ENCODE assay signal across 7 mouse cellular contexts in genomic region chr11:88550083-88550907, GRCm38 (mm10).
DNase-seq lines count a peak whose midpoint lies in the region; ATAC-seq and TF ChIP-seq lines count a peak whose summit lies in the region.

No protein-coding gene starts in this region.

- H3K4me2 ChIP-seq in lung, embryonic 14.5 days: no peak overlapping the region
- no peak overlapping the region for H3K4me2 ChIP-seq in intestine, embryonic 16.5 days (ENCODE audit: low read depth, low read length)

- ATAC-seq in lung, embryonic 14.5 days (ENCODE audit: insufficient read depth): no peak
- no peak for ATAC-seq in intestine, embryonic 16.5 days

- H3K36me3 ChIP-seq in lung, embryonic 14.5 days (ENCODE audit: insufficient read depth): no peaks in the 10 kb centered on the region
- H3K36me3 ChIP-seq in embryonic facial prominence, embryonic 10.5 days (replicated peaks): no peaks in the 10 kb centered on the region
- H3K36me3 ChIP-seq in intestine, embryonic 16.5 days (ENCODE audit: control insufficient read depth, insufficient read depth, low read length): no peaks in the 10 kb centered on the region

- no peaks in the 10 kb centered on the region for H3K27me3 ChIP-seq in lung, embryonic 14.5 days (ENCODE audit: insufficient read depth, low read length)
- no peaks in the 10 kb centered on the region for H3K27me3 ChIP-seq in embryonic facial prominence, embryonic 10.5 days (replicated peaks; ENCODE audit: low read depth, poor library complexity, severe bottlenecking)
- no peaks in the 10 kb centered on the region for H3K27me3 ChIP-seq in intestine, embryonic 16.5 days (replicated peaks; ENCODE audit: control insufficient read depth, insufficient read depth, low read length)

- peaks cover 38% of the 10 kb centered on the region for H3K4me1 ChIP-seq in lung, embryonic 14.5 days (ENCODE audit: insufficient read depth)
- H3K4me1 ChIP-seq in embryonic facial prominence, embryonic 10.5 days: peaks cover 89% of the 10 kb centered on the region
- peaks cover 69% of the 10 kb centered on the region for H3K4me1 ChIP-seq in intestine, embryonic 16.5 days (ENCODE audit: control insufficient read depth, insufficient read depth, low read length)

- no peaks in the 10 kb centered on the region for H3K9me3 ChIP-seq in lung, embryonic 14.5 days (ENCODE audit: low read depth, low read length)
- no peaks in the 10 kb centered on the region for H3K9me3 ChIP-seq in embryonic facial prominence, embryonic 10.5 days
- no peaks in the 10 kb centered on the region for H3K9me3 ChIP-seq in intestine, embryonic 16.5 days (ENCODE audit: control insufficient read depth, low read length)

- H3K4me3 ChIP-seq in lung, embryonic 14.5 days (ENCODE audit: low read depth, low read length): no peak overlapping the region
- no peak overlapping the region for H3K4me3 ChIP-seq in embryonic facial prominence, embryonic 10.5 days
- H3K4me3 ChIP-seq in intestine, embryonic 16.5 days (ENCODE audit: low read length): no peak overlapping the region

- TF ChIP-seq CTCF in lung, embryonic 14.5 days (IDR thresholded peaks at IDR 0.05; ENCODE audit: low read depth): peak; percentile 12; the same call in 1 of the 2 replicates

- WGBS in lung, embryonic 14.5 days: 57% methylated on average over 6 of the region's 6 CpGs
- WGBS in embryonic facial prominence, embryonic 10.5 days: 47% methylated on average over 6 of the region's 6 CpGs
- 62% methylated on average over 6 of the region's 6 CpGs for WGBS in intestine, embryonic 16.5 days

- H3K9ac ChIP-seq in lung, embryonic 14.5 days: no peak overlapping the region
- H3K9ac ChIP-seq in intestine, embryonic 16.5 days (ENCODE audit: low read depth, low read length): 0 out of 2 replicates have a peak overlapping the region, but pooled peaks have one; percentile 35

- H3K27ac ChIP-seq in lung, embryonic 14.5 days (ENCODE audit: low read depth): no peak overlapping the region
- peak overlapping the region; percentile 73 for H3K27ac ChIP-seq in embryonic facial prominence, embryonic 10.5 days (replicated peaks)
- H3K27ac ChIP-seq in intestine, embryonic 16.5 days (ENCODE audit: low read length): peak overlapping the region; percentile 30; the same call in 1 of the 2 replicates

- no peak for DNase-seq in lung, embryonic 14.5 days
- DNase-seq in lung, postnatal 10 days: no peak
- DNase-seq in embryonic facial prominence, embryonic 10.5 days (ENCODE audit: low spot score): no peak
- DNase-seq in thymus, postnatal 0 days (ENCODE audit: low spot score): peak; percentile 69
- no peak for DNase-seq in embryo, embryonic 10 days (ENCODE audit: low spot score)
- no peak for DNase-seq in ovary, postnatal 36 days (ENCODE audit: low spot score)
